Mouse (Mus musculus): ENCODE data around the gene Slc26a5. TPM values are rescaled to one million over a fixed set of nuclear protein-coding genes. Genes with fewer than 3 reads are reported as not detected.

The Slc26a5 gene
- total and polyA plus RNA-seq, 3 experiments: not detected

DNA sequence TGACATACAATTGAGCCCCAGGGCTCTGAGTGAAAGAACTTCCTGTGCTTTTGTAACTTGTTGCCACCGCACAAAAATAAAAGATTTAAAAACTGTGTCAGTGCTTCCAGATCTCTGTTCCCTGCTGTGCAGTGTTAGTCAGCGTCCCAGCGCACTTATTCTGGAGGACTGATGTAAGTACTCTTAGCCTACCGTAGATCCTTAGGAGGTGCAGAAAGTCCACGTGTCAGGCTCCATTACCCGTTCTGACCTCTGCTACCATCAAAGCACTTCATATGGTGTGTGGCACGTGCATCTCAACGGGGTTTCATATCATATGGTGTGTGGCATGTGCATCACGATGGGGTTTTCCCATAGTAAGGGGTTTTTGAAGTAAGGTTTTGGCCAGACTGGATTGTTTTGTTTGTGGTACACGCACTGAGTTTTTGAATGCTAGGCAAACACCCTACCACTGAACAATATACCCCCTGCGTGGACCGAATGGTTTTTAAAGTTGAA lies 61.7 kb downstream of the Slc26a5 start:
- 94% methylated on average over 12 of the region's 12 CpGs for WGBS
- Histone ChIP-seq H3K36me3 (ENCODE audit: control insufficient read depth, insufficient read depth, low read length) (peaks cover 2% of the 10 kb centered on the region; the same call in 1 of the 2 replicates), H3K4me3 (no peak overlapping the region)

GRCm38 (mm10) chr5:21802907-21803306 lies 62.5 kb downstream of the Slc26a5 start:
- DNase-seq: no peak
- no peak overlapping the region for H3K4me3 ChIP-seq
- H3K4me1 ChIP-seq (ENCODE audit: control insufficient read depth, insufficient read depth, low read length): no peaks in the 10 kb centered on the region
- 96% methylated on average over 9 of the region's 9 CpGs for WGBS
- intact Hi-C loops (cut with DNase I): no loop called here
- H3K27me3 ChIP-seq (ENCODE audit: control insufficient read depth, insufficient read depth, low read length): no peaks in the 10 kb centered on the region
- no peak overlapping the region for H3K27ac ChIP-seq
- no peak overlapping the region for H3K9ac ChIP-seq (ENCODE audit: low read depth, low read length)
- H3K79me2 ChIP-seq (replicated peaks; ENCODE audit: control insufficient read depth, insufficient read depth, low read length): no peaks in the 10 kb centered on the region
- peaks cover 2% of the 10 kb centered on the region; the same call in 1 of the 2 replicates for H3K36me3 ChIP-seq (ENCODE audit: control insufficient read depth, insufficient read depth, low read length)
- TF ChIP-seq EP300 (IDR thresholded peaks at IDR 0.05; ENCODE audit: insufficient read depth, low read depth, low read length) (no peak), POLR2A (IDR thresholded peaks at IDR 0.05; ENCODE audit: insufficient read depth, low read depth, low read length) (no peak), CTCF (IDR thresholded peaks at IDR 0.05) (no peak)

More for the DNA sequence above, 61.7 kb downstream of the Slc26a5 start:
- H3K79me2 ChIP-seq (replicated peaks; ENCODE audit: control insufficient read depth, insufficient read depth, low read length): no peaks in the 10 kb centered on the region
- H3K27me3 ChIP-seq (ENCODE audit: control insufficient read depth, insufficient read depth, low read length): no peaks in the 10 kb centered on the region
- no peaks in the 10 kb centered on the region for H3K4me1 ChIP-seq (ENCODE audit: control insufficient read depth, insufficient read depth, low read length)
- no peak overlapping the region for H3K9ac ChIP-seq (ENCODE audit: low read depth, low read length)
- intact Hi-C loops (cut with DNase I): no loop called here
- no peak for DNase-seq
- TF ChIP-seq EP300 (IDR thresholded peaks at IDR 0.05; ENCODE audit: insufficient read depth, low read depth, low read length): no peak
- no peak for TF ChIP-seq CTCF (IDR thresholded peaks at IDR 0.05)
- no peak for TF ChIP-seq POLR2A (IDR thresholded peaks at IDR 0.05; ENCODE audit: insufficient read depth, low read depth, low read length)
- H3K27ac ChIP-seq: no peak overlapping the region

DNA sequence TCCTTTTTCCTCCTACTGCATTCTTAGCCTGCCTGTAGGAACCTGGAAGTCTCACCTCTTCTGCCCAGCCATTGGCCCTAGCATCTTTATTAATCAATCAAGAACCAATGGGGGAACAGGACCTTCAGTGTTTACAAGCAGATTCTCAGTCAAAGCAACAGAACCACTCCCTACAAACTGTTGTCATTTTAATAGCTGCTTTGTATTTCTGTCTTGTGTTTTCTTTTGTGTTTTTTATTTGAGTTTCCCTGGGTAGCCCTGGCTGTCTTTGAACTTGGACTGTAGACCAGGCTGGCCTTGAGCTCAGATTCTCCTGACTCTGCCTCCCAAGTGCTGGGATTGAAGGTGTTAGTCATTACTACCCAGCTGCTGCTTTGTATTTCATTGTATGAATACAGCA lies 73.2 kb downstream of the Slc26a5 start:
- DNase-seq: no peak
- H3K36me3 ChIP-seq (ENCODE audit: control insufficient read depth, insufficient read depth, low read length): peaks cover 23% of the 10 kb centered on the region
- no peak overlapping the region for H3K27ac ChIP-seq
- TF ChIP-seq CTCF (IDR thresholded peaks at IDR 0.05) (no peak), POLR2A (IDR thresholded peaks at IDR 0.05; ENCODE audit: insufficient read depth, low read depth, low read length) (no peak), EP300 (IDR thresholded peaks at IDR 0.05; ENCODE audit: insufficient read depth, low read depth, low read length) (no peak)
- peaks cover 5% of the 10 kb centered on the region for H3K4me1 ChIP-seq (ENCODE audit: control insufficient read depth, insufficient read depth, low read length)
- H3K79me2 ChIP-seq (replicated peaks; ENCODE audit: control insufficient read depth, insufficient read depth, low read length): no peaks in the 10 kb centered on the region; the same call in 1 of the 2 replicates
- no peaks in the 10 kb centered on the region for H3K27me3 ChIP-seq (ENCODE audit: control insufficient read depth, insufficient read depth, low read length)
- intact Hi-C loops (cut with DNase I): no loop called here
- no peak overlapping the region for H3K4me3 ChIP-seq
- H3K9ac ChIP-seq (ENCODE audit: low read depth, low read length): no peak overlapping the region

GRCm38 (mm10) chr5:21789061-21789460 lies 76.3 kb downstream of the Slc26a5 start:
- 49% methylated on average over 5 of the region's 5 CpGs for WGBS
- H3K4me3 ChIP-seq: no peak overlapping the region
- no peak overlapping the region for H3K27ac ChIP-seq
- TF ChIP-seq CTCF (IDR thresholded peaks at IDR 0.05): no peak
- TF ChIP-seq EP300 (IDR thresholded peaks at IDR 0.05; ENCODE audit: insufficient read depth, low read depth, low read length): no peak
- TF ChIP-seq POLR2A (IDR thresholded peaks at IDR 0.05; ENCODE audit: insufficient read depth, low read depth, low read length): no peak
- H3K79me2 ChIP-seq (replicated peaks; ENCODE audit: control insufficient read depth, insufficient read depth, low read length): no peaks in the 10 kb centered on the region; the same call in 1 of the 2 replicates
- H3K27me3 ChIP-seq (ENCODE audit: control insufficient read depth, insufficient read depth, low read length): no peaks in the 10 kb centered on the region
- H3K4me1 ChIP-seq (ENCODE audit: control insufficient read depth, insufficient read depth, low read length): peaks cover 6% of the 10 kb centered on the region
- intact Hi-C loops (cut with DNase I): loop anchor here (5.0 kb wide), 1 partner anchor 142 kb away; the partner anchor contains the start of genes Armc10 and Fbxl13
- H3K36me3 ChIP-seq (ENCODE audit: control insufficient read depth, insufficient read depth, low read length): peaks cover 23% of the 10 kb centered on the region
- no peak overlapping the region for H3K9ac ChIP-seq (ENCODE audit: low read depth, low read length)
- DNase-seq: no peak

DNA sequence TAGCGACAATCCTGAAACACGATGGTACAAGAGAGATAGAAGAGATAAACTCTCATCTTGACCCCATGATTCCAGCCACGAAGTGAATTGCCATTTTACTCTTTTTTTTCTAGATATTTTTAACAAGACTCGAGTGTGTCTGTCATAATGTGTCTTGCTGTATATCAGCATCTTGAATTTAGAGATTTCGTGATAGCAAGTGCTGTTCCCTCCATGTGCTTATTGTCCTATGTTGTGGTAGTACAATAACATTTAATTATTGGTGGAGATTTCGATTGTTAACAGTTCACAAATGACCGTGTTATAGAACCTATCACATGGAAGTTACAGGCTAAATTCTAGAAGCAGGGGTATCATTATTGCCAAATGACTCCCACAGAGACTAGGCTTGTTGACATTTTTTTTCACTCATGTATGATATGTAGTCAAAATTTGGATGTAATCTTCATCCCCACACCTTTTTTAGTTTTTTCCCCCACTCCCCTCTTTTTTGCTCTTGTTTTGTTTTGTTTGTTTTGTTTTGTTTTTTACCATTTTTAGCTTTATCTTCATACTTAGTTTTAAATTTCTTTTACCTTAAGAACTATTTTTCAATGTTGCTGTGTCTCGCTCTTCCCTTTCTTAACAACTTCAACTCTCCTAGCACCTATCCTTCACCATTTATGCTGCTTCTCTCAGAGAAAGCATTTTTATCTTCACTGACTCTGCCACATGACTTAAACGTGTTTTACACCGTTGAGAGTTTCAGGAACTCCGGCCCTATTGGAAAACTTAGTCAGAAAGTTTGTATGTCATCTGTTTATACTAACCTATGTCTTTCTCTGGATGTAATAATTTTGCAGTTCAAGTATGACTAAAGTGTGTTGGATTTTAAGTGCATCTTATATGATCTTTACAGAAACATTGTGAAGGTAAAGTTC lies 78.0 kb downstream of the Slc26a5 start:
- peaks cover 6% of the 10 kb centered on the region for H3K4me1 ChIP-seq (ENCODE audit: control insufficient read depth, insufficient read depth, low read length)
- peak overlapping the region; percentile 89 for H3K27ac ChIP-seq
- peaks cover 23% of the 10 kb centered on the region for H3K36me3 ChIP-seq (ENCODE audit: control insufficient read depth, insufficient read depth, low read length)
- peak overlapping the region; percentile 76 for H3K9ac ChIP-seq (ENCODE audit: low read depth, low read length)
- intact Hi-C loops (cut with DNase I): loop anchor here (5.0 kb wide), 1 partner anchor 140 kb away; the partner anchor contains the start of genes Armc10 and Fbxl13
- no peak for DNase-seq
- H3K79me2 ChIP-seq (replicated peaks; ENCODE audit: control insufficient read depth, insufficient read depth, low read length): no peaks in the 10 kb centered on the region; the same call in 1 of the 2 replicates
- WGBS: 23% methylated on average over 11 of the region's 11 CpGs
- no peaks in the 10 kb centered on the region for H3K27me3 ChIP-seq (ENCODE audit: control insufficient read depth, insufficient read depth, low read length)
- H3K4me3 ChIP-seq: peak overlapping the region; percentile 90
- no peak for TF ChIP-seq EP300 (IDR thresholded peaks at IDR 0.05; ENCODE audit: insufficient read depth, low read depth, low read length)
- no peak for TF ChIP-seq POLR2A (IDR thresholded peaks at IDR 0.05; ENCODE audit: insufficient read depth, low read depth, low read length)
- no peak for TF ChIP-seq CTCF (IDR thresholded peaks at IDR 0.05)

All from heart, adult 2 months (tissue).